Mouse (Mus musculus) cortical plate, adult 2 months (tissue): ENCODE data around the gene Nutm2. TPM values are rescaled to one million over a fixed set of nuclear protein-coding genes. Genes with fewer than 3 reads are reported as not detected.
"Not testable (repeated sequence)": the region's sequence is repeated elsewhere in the genome, so short reads cannot be mapped to it uniquely, and the experiment has no call there.

Source experiments
- H3K27ac ChIP-seq: fragments of 200-500 bp; 2 replicates; pipeline ENCODE4 v1.5.1; 2012; ENCODE audit warnings: low read length, control low read depth, inconsistent platforms; ENCODE audit not compliant: insufficient read depth
- H3K4me1 ChIP-seq: fragments of 200-500 bp; 2 replicates; pipeline ENCODE4 v1.6.1; 2011; ENCODE audit warnings: low read length; ENCODE audit not compliant: control insufficient read depth, insufficient read depth
- H3K4me3 ChIP-seq: fragments of 200-500 bp; 2 replicates; pipeline ENCODE4 v1.5.1; 2011; ENCODE audit warnings: mild to moderate bottlenecking, low read length, control low read depth; ENCODE audit not compliant: insufficient read depth
- CTCF ChIP-seq: fragments of 200-500 bp; IDR thresholded peaks from 2 replicates; pipeline ENCODE4 v1.5.1; 2011; ENCODE audit warnings: mild to moderate bottlenecking, control low read depth, low read length; ENCODE audit not compliant: insufficient read depth; ENCODE audit errors: extremely low read depth
- POLR2A ChIP-seq: fragments of 200-500 bp; IDR thresholded peaks from 2 replicates; pipeline ENCODE4 v1.6.1; 2011; ENCODE audit warnings: mild to moderate bottlenecking, low read length, control low read depth; ENCODE audit not compliant: insufficient read depth; ENCODE audit errors: extremely low read depth
- polyA plus RNA-seq: library from polyadenylated mRNA; depleted of rRNA; stranded (reverse); fragments of >200 nt; gene quantifications from 2 replicates; pipeline ENCODE4 v1.2.3, GENCODE M21; 2012; rRNA removed

Nutm2 gene
- polyA plus RNA-seq, 1 experiment = not detected

GRCm38 (mm10) chr13:50464621-50465562 lies 2.2 kb upstream of the Nutm2 start:
- TF ChIP-seq CTCF = no peak
- no peak for TF ChIP-seq POLR2A

GRCm38 (mm10) chr13:50488510-50488909 lies 21.4 kb downstream of the Nutm2 start:
- not testable (repeated sequence) for H3K4me1 ChIP-seq, H3K4me3 ChIP-seq, H3K27ac ChIP-seq

More at GRCm38 (mm10) chr13:50464621-50465562, 2.2 kb upstream of the Nutm2 start:
- H3K4me3 ChIP-seq = no peak overlapping the region
- H3K27ac ChIP-seq = no peak overlapping the region
- no peaks in the 10 kb centered on the region for H3K4me1 ChIP-seq

- not testable (repeated sequence) for H3K4me3 ChIP-seq, H3K4me1 ChIP-seq, H3K27ac ChIP-seq
Observed at GRCm38 (mm10) chr13:50510470-50511343, 43.6 kb downstream of the Nutm2 start.

Other genes starting within 250 kb of the Nutm2 start
- gene Gm906, start 217.0 kb upstream of the Nutm2 start, polyA plus RNA-seq = not detected in 2 replicates
- 19.1 and 20.8 TPM in 2 replicates for gene Fbxw17, start 49.4 kb upstream of the Nutm2 start, polyA plus RNA-seq
- gene Gm47429, start 23.4 kb upstream of the Nutm2 start, polyA plus RNA-seq = not detected in 2 replicates
- not detected in 2 replicates for gene Gm904, start 175.9 kb downstream of the Nutm2 start, polyA plus RNA-seq
- gene Gm8765, start 231.0 kb downstream of the Nutm2 start, polyA plus RNA-seq = not detected in 2 replicates